Mouse (Mus musculus) heart, postnatal 36 days (tissue): ENCODE results near the gene Pde1c. TPM values are rescaled to one million over a fixed set of nuclear protein-coding genes. Genes with fewer than 3 reads are reported as not detected.

ENCODE experiments used
- DNase-seq, 2 experiments: peaks; one replicate each; pipeline ENCODE4 v3.0.0; 2021 to 2022
- intact Hi-C: fragments of 180-260 bp; cut with DNase I; formaldehyde crosslinking; loops from one replicate; pipeline ENCODE4 v1.15.1; 2025
- total RNA-seq, 2 experiments: library from RNA; stranded (reverse); gene quantifications; 2 replicates each; pipeline ENCODE4 v1.2.3; 2021

Pde1c gene
- total RNA-seq, 2 experiments from 2014 or later, result 73.7 to 99.0 TPM

- intact Hi-C loops, result no loop called here
These were observed 110.8 kb downstream of the Pde1c start for GRCm38 (mm10) chr6:56458098-56458497.

DNA sequence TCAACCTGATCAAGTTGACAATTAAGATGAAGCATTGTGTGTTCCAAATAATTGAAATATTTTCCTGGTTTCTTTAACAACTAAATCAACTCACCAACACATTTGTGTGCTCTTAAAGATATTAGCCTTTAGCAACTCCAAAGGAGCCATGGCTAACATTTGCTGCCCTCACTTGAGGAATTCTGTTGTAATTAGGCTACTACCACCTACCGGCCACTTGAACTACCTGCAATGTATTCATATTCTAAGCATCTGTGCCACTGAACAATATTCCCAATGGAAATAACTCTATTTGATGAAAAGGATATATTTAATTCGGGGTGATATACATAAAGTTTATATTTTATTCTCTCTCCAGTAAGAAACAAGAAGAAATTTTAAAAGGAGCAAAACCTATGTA is 121.0 kb downstream of the Pde1c start:
- intact Hi-C loops, result loop anchor here (2.0 kb wide), 1 partner anchor 381 kb away; no protein-coding TSS in a partner anchor
- DNase-seq, result no peak

More at GRCm38 (mm10) chr6:56458098-56458497, 110.8 kb downstream of the Pde1c start:
- no peak for DNase-seq

DNA sequence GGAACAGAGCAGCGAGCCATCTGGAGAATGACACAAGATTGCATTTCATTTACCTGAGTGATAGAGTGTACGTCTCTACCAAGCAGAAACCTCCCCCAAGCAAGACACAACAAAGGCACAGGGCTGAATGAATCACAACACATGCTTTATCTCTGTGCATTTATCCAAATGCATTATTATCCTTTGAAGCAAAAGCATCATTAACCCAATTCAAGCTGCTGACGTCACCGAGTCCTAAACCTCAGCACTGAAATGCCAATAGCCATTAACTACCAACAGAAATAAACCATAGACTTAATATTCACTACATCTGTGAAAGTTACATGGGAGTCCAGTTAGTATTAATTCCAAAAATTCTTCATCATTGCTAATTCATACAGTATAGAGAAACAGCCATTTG is 127.4 kb downstream of the Pde1c start:
- no peak for DNase-seq
- intact Hi-C loops, result no loop called here

DNA sequence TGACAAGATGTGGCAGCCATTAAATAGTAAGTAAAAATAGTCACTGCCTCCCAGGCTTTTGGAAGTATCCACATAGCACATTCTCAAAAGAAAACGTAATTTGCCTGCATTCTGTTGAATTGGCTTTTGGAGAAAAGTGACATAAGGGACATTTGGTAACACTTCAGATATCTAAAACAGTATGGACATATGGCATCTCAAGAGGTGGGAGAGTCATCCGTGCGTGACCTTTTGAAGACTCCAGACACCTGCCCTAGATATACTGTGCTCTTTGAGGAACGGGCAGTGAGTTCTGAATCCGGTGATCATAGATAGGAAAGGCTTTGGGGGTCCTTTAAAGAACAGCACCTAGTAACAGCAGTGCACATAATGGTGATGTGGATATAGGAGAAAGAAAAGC is 143.1 kb downstream of the Pde1c start:
- intact Hi-C loops, result no loop called here
- no peak for DNase-seq

DNA sequence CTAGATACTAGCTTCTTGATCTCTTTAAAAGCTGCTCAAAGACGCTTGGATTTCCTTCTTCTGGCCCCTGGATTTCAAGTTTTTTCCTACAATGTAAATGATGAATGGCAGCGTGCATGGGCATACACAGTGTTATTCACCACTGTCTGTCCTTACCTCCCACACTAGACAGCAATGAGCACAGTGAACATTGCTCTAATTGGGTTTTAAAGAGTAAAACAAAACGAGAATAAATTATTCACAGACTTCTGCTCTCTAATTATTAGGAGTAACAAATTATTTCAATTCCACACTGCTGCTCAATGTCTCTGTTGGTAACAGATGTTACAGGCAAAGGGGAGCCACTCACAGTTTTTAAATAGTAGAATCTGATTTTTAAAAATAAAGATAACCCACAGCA is 146.0 kb downstream of the Pde1c start:
- intact Hi-C loops, result no loop called here
- DNase-seq, result no peak

GRCm38 (mm10) chr6:56416191-56416590 is 152.7 kb downstream of the Pde1c start:
- intact Hi-C loops, result no loop called here

GRCm38 (mm10) chr6:56389178-56389577 is 179.7 kb downstream of the Pde1c start:
- no peak for DNase-seq
- intact Hi-C loops, result no loop called here

More at GRCm38 (mm10) chr6:56416191-56416590, 152.7 kb downstream of the Pde1c start:
- DNase-seq, result no peak

GRCm38 (mm10) chr6:56376359-56376758 is 192.5 kb downstream of the Pde1c start:
- intact Hi-C loops, result no loop called here

DNA sequence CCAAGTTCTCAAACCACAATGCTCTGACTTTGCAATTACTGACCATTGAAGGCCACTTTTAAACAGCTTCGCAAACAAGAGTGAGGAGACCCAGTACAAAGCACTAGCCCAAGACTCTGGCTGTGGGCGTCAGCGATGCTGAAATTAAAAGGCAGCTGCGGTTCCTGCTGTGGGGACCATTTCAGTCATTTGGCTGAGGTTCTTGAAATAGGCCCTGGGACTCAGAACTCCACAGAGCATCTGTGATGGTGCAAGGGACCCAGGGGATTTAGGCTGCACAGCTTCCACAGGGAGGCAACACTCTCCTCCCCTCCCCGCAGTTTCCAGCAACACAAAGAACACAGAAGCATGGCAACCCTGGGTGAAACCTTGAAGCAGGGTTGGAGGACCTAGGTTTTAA is 194.7 kb downstream of the Pde1c start:
- DNase-seq, result no peak
- intact Hi-C loops, result no loop called here

More at GRCm38 (mm10) chr6:56376359-56376758, 192.5 kb downstream of the Pde1c start:
- no peak for DNase-seq

GRCm38 (mm10) chr6:56373753-56374152 is 195.2 kb downstream of the Pde1c start:
- peak in 1 of 2 experiments; percentile 31 for DNase-seq
- intact Hi-C loops, result no loop called here

DNA sequence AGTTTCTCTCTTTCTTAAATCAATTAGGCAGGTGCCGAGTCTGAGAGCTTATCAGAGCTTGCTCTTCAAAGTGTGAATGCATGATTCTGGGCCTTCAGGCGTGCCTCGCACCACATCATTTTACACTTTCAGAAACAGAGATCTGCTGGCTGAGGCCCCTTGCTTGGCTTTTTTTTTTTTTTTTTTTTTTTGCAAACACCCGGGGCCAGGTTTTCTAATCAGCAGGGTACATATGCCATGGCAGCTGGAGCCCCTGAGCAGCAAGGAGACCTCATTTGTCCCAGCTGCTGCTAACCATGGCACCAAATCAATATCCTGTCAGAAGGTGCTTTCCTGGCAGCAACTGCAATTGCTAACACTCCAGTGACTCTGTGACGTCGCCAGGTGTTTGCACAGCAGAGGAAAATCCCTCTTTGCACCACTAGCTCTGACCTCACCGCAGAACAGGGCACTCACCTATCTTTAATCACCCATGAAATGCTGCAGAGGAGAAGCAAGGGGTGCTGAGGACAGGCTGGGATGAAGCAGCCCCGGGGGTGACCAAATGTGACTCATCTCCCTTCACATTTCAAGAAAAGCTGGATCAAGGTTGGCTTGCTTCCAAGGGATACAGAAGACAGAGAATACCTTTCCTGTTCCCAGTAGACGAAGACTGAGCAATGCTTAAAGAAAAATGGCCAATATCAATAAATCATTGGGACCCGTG is 195.7 kb downstream of the Pde1c start:
- DNase-seq, result no peak
- intact Hi-C loops, result no loop called here

GRCm38 (mm10) chr6:56369462-56369861 is 199.4 kb downstream of the Pde1c start:
- DNase-seq, result no peak
- intact Hi-C loops, result loop anchor here (5.0 to 10.0 kb wide), 2 partner anchors 237 to 295 kb away; no protein-coding TSS in a partner anchor

DNA sequence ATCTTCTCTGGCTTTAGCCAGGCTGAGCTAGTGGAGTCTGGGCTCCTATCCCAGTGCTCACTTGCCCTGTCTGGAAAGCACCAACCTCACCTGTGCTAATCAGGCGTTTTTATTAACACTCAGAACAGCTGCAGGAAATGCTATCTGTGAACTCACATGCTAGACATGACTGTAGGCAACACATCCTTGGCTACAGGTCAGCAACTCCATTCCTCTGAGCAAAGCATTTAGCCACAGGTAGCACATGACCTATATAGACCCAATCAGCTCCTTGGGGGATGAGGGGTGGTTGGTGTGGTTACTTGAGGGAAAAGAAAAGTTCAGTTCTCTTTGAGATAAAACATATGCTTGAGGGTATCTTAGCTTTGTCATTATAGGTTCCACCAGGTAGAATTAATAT is 200.8 kb downstream of the Pde1c start:
- intact Hi-C loops, result loop anchor here (5.0 to 10.0 kb wide), 2 partner anchors 236 to 293 kb away; no protein-coding TSS in a partner anchor
- DNase-seq, result no peak

DNA sequence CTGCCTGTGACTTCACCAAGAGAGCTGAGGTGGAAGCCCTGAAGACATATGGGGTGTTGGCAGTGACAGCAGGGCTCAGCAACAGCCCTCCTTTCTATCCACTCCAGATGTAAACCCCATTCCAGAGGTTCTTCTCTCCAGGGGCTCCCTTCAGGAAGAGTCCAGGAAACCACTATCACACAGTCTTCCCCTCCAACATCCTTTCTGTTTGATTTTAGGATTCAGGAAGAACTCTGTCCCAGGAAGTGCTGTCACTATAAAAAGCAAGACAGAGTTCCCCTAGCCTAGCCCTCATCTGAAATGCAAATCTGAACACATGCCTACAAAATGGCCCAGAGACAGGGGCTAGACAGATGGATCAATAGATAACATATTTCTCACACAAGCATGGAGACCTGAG is 201.6 kb downstream of the Pde1c start:
- DNase-seq, result no peak
- intact Hi-C loops, result loop anchor here (5.0 to 10.0 kb wide), 2 partner anchors 235 to 292 kb away; no protein-coding TSS in a partner anchor

- no peak for DNase-seq
- intact Hi-C loops, result loop anchor here (5.0 to 10.0 kb wide), 2 partner anchors 50 to 288 kb away; no protein-coding TSS in a partner anchor
These were observed 206.3 kb downstream of the Pde1c start for GRCm38 (mm10) chr6:56362650-56363049.

GRCm38 (mm10) chr6:56362128-56362545 is 206.8 kb downstream of the Pde1c start:
- peak; percentile 32 to 47 for DNase-seq

GRCm38 (mm10) chr6:56361348-56362127 is 207.4 kb downstream of the Pde1c start:
- intact Hi-C loops, result loop anchor here (5.0 to 10.0 kb wide), 2 partner anchors 49 to 287 kb away; no protein-coding TSS in a partner anchor
- peak in 1 of 2 experiments; percentile 32 for DNase-seq

More at GRCm38 (mm10) chr6:56362128-56362545, 206.8 kb downstream of the Pde1c start:
- intact Hi-C loops, result loop anchor here (5.0 to 10.0 kb wide), 2 partner anchors 50 to 287 kb away; no protein-coding TSS in a partner anchor

DNA sequence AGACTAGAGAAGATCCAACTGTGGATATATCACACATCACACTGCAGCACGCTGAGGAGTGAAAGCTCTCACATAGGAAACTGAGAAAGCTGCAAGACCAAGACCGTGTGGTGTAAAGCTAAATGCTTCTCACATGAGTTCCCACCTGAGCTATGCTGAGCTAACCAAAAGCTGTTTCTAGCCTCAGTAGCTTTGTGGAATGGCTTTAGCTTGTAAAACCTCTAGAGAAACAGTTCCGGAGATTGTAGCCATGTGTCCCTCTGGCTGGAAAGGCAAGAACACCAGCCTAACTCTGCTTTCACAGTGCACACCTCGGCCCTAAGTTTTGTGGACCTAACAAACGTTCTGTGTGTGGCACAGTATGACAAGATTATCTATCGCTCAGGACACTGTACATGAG is 208.8 kb downstream of the Pde1c start:
- no peak for DNase-seq
- intact Hi-C loops, result loop anchor here (5.0 to 10.0 kb wide), 2 partner anchors 48 to 285 kb away; no protein-coding TSS in a partner anchor

DNA sequence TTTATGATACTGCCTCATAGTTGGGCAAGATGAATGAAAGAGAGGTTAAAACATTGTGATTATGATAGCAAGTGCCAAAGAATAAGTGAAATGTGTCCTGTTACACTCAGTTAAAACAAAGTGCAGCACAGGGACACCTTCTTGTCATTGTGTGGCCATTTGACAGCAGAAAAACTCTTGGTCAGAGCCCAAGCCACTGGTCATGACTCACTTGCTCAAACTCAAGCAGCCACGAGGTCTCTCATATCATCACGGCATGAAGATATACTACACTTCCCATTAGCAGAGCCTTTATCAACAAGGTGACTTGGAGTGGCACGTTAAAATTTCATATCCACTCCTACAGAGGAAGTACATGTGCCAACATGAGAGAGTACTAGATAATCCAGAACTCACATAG is 209.8 kb downstream of the Pde1c start:
- peak in 1 of 2 experiments; percentile 47 for DNase-seq
- intact Hi-C loops, result no loop called here

DNA sequence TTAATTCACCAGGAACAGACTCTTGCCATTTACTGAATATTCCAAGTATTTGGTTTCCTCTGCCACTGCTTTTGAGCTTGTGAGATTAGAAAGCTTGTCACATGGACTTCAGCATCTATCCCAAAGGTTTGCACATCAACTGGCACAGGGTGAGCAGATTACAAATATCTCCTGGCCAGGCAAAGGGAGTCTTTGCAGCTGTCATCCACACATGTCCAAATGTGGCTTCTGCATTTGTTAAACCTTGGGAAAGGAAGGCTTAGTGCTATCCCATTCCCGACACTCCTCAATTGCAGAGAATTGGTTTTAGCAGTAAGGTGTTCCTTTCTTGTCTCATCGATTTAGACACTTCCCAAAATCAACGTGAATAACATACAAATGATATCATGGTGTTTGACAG is 221.7 kb downstream of the Pde1c start:
- no peak for DNase-seq
- intact Hi-C loops, result no loop called here

- intact Hi-C loops, result no loop called here
- no peak for DNase-seq
These were observed 223.8 kb downstream of the Pde1c start for GRCm38 (mm10) chr6:56345082-56345481.
